Mouse (Mus musculus) frontal cortex, adult (tissue): ENCODE results near the gene Mmd.

Experiments
- ATAC-seq: cut with Nextera tagmentation; 2 replicates; pipeline ENCODE4 v1.9.2; 2017; ENCODE audit warnings: mild to moderate bottlenecking, moderate library complexity, mixed read lengths; ENCODE audit not compliant: low TSS enrichment

The Mmd gene

DNA sequence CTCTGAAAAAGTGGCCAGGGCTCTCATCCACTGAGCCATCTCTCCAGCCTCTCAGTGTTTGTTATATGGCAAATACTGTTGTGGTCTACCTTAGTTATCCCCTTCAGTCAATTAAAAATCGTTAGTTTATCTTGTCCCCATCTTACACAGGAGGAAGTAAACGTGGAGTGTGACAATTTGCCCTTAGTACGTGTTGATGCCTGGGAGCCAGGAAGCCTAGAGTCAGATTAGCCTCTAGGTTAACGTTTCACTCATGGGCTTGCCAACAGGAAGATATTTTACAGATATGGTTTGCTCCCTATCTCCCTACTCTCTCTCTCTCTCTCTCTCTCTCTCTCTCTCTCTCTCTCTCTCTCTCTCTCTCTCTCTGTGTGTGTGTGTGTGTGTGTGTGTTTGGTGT lies 33.9 kb downstream of the Mmd start:
- no peak for ATAC-seq

DNA sequence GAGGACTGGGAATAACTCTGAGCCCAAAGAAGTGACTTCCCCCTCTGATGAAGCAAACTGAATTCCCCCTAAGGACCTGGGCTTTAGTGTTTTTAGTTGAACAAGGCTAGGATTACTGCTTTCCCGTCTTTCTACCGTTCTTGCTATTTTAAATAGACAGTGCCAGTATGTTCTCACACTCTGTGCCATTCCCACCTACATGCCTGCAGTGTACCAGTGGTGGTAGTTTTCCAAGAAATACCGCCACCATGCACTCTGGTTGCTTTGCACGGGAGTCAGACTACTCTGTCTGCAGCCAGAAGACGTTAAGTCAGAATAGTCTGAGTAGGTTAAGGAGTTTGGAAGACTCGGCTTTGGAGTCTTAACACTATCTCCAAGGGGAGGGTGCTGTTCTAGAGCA lies 34.3 kb downstream of the Mmd start:
- peak; percentile 95 for ATAC-seq

DNA sequence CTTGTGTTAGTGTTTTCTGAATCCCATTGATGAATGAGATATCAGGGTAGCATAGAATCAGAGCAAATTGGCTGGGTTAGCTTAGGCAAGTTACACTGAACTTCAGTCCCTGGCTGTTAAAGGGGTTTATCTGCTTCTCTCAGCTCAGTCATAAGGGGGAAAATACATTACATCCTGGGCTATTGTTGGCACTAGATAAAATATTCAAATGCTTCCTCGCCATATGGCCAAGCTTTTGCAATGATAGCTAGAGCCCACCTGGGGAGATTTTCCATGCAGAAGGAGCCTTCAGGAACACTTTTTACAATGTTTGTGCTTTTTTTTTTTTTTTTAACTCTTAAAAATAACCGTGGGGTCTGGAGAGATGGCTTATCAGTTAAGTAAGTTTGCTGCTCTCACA lies 34.8 kb downstream of the Mmd start:
- ATAC-seq, result no peak; the same call in 1 of the 2 replicates

DNA sequence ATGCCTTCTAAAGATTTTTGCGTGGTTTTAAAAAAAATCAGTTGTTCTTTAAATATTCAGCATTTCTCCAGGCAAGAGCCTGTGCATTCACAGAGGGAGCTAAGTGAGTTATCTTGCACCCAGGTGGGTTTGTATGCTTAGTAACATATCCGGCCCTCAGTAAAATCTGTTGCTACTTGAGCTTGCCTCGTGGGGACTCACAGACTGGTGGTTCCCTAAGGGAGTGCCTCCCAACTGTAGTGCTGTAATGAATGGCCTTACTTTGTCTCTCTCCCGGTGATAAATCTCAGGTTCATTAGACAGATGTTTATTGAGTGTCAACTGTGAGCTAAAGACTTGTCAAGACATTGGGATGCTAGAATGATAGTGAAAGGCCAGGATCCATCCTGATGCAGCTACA lies 35.4 kb downstream of the Mmd start:
- ATAC-seq, result no peak

DNA sequence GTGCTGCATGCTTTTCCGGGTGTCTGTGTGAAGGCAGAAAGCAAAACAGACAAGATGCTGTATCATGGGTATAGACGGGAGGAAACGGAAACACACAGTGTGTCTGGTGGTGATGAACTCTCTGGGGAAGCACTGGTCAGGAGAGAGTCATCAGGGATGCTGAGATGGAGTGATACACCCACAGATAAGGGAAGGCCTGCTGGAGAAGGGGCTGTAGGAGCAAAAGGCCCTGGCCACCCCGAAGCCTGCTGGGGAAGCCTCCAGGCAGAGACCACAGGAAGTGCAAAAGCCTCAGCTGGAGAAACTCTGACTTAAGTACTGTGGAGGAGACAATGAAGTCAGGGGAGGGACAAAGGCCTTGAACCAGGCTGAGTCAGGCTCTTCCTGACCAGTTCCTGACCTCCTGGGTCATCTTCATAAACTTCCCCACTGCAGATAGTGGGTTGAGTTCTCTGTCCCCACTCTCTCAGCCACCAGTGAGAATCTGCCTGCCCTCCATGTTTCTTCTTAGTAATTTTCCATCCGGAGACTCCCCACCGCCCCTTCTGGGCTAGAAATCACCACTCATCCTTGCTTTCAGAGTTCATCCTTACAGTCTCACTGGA lies 37.4 kb downstream of the Mmd start:
- no peak for ATAC-seq

DNA sequence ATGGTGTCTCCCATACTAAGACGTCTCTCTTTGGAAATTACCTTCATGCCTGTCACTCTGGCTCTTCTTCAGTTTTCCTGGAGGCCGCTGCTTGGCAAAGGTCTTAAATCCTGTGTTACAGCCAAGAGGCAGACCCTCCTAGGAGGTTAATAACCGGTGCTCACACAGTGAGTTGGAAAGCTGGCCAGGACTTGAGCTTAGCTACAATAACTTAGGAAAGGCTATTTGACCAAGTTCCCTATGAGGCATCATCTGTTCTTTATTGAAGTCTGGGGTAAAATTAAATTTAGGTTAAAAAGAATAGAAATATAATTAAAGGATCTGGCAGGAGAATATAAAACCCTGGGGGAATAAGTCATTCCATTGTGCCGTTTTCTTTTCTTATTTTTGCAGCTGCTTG lies 41.9 kb downstream of the Mmd start:
- no peak for ATAC-seq

DNA sequence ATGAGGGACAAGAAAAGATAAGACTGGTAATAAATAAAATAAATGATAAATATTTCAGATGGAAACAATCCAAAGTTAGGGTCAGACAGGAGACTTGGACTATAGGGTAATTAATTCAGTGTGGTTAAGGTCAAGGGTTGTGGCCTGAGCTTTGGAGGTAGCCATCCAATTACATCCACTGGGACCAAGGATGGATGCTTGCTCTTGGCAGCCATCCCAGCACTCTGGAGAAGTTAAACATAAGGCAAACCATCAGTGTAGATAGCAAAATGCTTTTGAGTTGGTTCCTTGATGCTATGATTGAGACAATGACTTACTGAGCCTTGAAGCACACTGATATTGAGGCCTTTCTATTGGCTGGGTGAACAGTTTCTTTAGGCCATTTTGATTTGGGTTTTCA lies 43.5 kb downstream of the Mmd start:
- no peak for ATAC-seq

DNA sequence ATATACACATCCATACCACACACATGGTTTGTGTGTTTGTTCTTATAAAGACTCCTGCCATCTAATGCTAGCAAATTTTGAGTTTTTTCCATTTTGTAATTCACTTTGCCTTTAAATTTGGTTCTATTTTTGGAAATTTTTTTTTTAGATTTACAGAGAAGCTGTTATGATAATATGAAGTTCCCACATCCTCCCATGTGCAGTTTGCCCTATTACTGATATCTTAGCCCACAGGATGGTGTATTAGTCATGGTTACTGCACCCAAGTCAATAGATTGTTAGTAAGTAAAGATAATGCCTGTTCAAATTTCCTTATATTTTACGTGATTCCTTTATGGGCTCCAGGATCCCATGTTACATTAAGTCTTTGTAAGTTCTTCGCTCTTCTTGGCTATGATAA lies 45.4 kb downstream of the Mmd start:
- ATAC-seq, result no peak

DNA sequence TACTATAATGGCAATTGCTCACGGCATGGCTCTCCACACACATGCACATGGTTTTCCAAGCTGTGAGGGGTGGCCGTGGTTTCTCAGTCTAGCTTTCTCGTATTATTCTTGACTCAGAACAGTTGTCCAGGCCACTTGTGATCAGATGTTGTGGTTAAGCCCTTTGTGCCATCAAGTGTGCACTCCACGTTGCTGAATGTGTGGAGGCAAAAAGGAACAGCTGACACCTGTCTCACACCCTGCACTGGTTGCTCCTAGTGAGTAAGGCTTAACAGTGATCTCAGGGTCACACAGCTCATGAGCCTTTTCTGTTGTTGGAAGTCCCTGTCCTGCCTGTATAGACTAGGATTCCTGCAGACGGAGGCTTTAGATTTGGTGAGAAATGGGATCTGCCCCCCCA lies 56.8 kb downstream of the Mmd start:
- ATAC-seq, result no peak

DNA sequence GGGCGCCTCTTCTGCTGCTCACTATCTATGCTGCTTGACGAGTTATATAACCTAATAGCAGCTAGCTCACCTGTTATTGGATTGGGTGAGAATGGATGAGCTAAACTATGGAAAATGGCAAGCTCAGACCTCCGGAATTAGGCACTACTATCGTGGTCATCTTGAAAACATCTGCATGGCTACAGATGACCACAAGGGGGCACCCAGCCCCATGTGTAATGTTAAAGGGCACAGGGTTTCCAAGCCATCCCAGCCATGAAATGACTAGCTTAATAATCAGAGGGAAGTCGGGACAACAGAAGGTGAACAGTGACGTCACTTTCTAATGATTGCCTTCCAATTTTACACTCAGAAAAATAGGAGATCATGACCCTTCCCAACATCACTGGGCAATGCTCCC lies 57.7 kb downstream of the Mmd start:
- ATAC-seq, result no peak

DNA sequence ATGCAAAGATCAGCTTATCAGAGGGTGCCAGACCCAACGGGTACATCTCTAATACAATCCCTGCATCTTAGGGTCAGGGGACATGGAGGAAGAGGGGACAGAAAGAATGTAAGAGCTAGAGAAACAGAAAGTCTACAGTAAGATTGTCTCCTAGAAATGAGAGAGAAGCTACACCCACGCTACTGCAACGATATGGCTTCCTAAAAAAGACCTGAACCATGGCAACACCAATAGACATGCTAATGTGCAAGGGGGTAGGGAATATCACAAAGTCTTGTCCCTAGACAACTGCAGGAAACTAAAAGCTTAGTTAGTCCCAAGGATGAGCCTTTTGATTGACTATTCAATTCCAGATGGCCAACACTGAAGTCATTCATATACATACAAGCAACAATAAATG lies 65.3 kb downstream of the Mmd start:
- peak; percentile 59; the same call in 1 of the 2 replicates for ATAC-seq

DNA sequence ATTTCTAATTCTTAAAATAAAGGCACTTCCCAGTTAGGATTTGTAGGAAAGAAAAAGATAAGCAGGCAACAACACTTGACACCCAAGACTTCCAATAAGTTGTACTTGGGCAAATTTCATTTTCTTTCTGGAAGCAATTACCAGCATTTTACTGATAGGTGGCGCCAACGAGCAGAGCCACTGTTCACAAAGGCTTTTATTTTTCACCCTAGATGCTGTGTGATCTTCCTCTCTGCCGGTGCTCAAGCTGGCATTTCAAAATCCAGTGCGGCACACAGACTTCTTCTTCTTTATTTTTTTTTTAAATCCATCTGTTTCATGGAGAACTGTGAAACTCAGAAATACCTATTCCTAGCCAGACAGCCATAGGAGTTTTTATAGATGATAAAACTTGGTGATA lies 68.2 kb downstream of the Mmd start:
- ATAC-seq, result peak; percentile 91

DNA sequence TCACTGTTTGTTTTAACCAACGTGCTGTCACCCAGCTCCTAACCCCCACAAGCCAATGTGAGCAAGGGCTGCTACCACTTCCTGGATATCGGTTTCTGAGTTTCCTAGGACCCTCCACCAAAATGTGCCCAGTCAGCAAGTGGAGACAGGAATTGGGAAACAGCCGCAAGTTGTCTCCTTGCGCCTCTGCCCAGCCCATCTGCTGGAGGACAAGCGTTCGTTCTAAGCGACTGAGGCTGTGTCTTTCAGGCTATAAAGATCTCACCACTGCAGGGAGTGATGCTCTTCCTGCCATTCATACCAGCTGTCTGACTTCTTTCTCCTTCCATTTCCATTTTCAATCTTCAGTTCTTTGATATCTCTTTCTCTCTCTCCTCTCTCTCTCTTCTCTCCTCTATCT lies 71.7 kb downstream of the Mmd start:
- no peak for ATAC-seq

DNA sequence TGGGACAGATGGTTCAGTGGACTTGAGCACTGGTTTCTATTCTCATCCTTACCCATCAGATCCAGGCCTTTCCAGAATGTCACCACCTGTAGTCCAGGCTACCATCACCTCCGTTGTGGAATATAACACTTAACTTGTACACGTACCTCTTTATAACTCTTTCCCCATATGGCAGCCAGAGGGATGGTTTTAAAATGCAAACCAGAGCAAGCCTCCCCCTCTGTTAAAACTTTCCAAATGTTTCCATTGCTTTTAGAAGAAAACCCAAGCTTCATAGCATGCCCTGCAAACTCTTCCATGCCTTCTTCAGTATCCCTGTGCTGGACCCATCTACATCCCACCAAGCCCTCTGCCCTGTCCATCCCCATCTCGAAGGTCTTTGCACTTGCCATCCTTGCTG lies 75.3 kb downstream of the Mmd start:
- ATAC-seq, result peak; percentile 73

DNA sequence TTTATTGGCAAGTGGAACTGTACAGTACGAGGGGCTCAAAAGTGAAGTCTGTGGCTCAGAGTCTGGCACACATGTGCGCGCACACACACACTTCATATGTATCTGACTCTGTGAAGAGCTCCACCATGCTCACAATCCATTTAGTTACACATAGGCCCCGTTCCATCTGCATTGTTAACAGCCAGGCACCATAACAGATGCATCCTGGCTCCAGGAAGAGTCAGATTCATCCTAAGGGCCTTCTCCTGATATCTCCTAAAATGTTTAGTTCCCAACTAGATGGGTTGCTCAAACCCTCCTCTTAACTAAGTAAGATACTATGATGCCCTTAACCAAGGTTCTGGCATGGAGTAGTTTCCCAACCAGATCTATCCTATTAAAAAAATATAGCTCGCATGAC lies 76.9 kb downstream of the Mmd start:
- ATAC-seq, result no peak

DNA sequence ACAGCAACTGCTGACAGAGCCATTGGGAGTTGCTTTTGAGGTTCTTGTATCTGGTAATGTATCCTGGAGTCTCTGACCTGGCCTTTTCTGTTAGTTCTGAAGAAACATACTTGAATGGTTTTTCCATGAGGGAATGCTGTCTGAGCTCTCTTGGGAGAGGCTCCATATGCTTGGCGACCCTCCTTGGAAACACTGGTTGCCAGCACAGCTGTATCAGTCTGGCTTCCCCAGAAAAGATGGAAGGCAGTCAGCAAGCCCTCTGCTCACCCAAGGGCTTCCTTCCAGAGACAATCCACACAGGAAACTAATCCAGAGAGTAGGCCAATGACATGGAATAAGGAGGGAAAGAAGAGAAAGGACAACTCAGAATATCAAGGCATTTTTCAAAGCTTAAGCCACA lies 77.6 kb downstream of the Mmd start:
- ATAC-seq, result no peak
